Mouse (Mus musculus): Measurements from ENCODE around the gene Ptprd.

DNA sequence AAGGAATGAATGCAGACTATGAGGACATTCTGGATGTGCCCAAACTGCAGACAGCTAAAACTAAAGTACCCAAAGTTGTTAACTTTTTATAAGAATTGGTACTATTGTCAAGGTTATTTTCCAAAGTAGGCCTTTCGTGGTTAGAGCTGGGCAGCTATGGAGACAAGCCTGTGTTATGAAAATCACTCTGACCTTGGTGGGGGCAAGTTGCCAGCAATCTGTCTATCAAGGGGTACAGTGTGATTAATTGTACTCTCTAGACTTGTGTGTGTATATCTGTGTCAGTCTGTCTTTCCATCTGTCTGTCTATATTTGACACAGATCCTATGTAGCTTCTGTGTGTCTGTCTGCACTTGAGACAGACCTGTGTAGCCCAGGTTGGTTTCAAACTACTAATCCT, 22.9 kb upstream of the Ptprd start:
- TF ChIP-seq CTCF (IDR thresholded peaks at IDR 0.05; ENCODE audit: insufficient read depth, low read depth, low read length) (no peak), POLR2A (IDR thresholded peaks at IDR 0.05; ENCODE audit: insufficient read depth, low read depth, low read length) (no peak)

All from olfactory bulb, adult 2 months (tissue).